Mouse (Mus musculus): Measurements from ENCODE around the gene Kcnab2.

Kcnab2 gene

DNA sequence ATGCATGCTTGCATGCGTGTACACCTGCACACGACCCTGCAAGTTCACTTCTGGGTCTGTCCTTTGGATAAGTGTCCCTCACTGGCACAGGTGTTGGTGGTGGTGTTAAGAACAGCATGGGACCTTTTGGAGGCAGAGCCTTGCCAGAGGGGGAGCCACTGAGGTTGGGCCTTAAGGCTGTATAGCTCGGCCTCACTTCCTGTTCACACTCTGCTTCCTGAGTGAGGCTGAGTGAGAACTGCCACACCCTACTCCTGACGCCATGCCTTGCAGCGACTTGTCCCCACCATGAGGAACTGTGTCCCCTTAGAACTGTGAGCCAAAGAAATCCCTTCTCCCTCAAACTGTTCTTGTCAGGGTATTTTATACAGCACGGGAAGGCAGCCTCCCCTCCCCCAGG, 26.3 kb downstream of the Kcnab2 start:
- no peak for DNase-seq

DNA sequence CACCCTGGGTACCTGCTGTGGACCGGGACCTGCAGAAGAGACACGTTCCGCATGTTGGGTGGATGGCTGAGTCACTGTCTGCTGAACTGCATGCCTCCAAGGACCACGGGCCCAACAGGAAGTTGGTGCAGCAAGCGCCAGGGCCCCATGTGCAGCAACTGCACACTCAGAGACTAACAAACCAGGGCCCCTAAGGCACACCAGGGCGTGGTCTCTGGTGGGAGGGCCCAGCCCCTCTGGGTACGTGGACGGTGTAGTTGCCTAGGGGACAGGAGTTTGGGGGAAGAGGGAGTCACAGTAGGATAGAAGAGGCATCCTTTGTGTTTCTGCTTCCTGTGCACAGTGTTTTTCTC, 29.0 kb downstream of the Kcnab2 start:
- no peak for DNase-seq

DNA sequence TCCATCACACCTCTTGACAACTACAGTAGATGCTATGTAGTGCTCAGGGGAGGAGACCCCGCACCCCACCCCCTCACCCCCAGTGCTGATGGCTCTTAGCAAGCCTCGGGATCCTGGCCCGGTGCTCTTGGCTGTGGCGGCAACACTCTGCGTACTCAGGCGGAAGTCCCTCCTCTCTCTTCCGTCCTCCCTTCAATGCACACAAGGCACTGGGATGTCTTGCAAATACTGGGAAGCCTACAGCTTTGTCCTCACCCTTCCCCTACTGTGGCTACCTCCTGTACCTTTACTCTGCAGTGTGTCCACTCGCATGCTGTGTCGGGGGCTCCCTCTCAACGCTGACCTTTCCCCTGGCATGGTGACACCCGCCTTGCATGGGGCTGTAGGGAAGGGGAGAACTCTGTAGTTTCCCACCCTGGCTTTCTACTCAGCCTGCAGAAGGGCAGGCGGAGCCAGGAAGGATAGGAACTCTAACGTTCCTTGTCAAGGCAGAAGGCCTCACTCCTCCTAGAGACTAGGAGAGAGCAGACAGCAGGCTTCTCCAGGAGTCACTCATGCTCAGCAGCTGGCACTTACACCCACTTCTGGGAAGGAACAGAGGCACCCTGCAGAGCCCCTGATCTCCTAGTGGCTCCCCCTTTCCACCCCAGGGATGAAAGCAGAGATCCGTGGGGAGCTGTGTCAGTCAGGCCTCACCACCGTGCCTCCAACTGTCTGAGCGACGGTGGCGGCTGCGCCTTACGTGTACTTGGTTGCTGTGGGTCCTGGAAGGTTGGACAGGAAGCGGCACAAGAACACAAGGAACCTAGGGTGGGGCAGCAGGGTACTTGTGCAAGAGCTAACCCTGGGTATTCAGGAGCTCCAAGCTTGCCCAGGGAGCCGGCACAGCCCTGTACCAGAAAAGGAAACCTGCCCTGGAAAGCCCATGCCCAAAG, 29.7 kb downstream of the Kcnab2 start:
- DNase-seq = no peak

DNA sequence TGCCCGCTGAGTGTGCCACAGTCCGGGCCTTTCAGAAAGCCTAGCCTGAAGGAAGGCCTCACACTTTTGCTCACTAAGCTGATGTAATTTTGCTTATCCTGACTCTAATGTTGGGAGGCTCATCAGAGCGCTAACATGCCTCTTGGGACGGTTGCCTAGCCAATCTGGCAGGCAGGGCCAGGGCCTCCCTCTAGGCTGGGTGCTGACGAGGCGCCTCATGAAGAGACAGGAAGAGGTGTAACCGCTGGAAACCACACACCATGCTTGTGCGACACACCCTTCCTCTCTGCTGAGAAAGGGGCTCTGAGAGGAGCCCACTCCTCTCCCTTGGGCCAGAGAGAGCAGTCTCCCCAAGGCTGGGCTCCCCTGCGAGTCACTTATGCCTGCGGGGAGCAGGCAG, 31.5 kb downstream of the Kcnab2 start:
- no peak for DNase-seq

DNA sequence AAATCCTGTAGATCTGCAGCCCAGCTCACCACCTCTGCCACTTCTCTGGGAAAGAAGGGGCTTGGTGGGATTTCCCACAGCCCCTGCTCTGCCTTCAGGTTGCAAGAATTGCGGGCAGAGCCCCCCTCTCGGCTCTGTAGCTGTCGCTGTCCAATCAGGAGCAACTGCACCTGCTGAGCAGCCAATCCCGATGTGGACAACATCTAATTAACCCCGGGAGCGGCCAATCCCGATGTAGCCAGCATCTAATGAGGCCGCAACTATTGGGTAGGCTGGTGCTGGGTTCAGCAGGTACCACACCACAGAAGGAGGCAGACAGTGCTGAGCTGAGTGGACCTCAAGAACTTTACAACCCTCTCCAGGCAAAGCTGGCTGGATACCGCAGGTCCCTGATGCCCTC, 36.1 kb downstream of the Kcnab2 start:
- DNase-seq = peak in 1 of 2 experiments; percentile 37

DNA sequence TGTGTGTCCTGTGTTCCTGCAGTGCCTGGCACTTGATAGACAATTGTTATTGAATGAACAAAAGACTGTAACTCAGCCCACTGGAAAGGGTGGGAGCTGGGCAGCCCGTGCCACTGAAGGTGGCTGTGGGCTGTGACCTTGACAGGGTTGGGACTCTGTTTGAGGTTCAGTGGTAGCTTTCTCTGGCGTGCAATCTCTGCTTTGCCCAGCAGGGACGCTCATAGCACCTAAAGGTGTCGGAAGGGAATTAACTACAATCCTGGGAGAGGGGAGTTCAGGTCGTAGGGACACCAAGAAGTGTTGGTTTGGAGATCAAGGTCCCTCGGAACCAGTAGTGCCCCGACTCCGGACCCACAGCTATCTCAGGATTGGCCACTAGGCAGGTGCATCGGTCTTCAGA, 36.8 kb downstream of the Kcnab2 start:
- peak; percentile 29 to 69 for DNase-seq

DNA sequence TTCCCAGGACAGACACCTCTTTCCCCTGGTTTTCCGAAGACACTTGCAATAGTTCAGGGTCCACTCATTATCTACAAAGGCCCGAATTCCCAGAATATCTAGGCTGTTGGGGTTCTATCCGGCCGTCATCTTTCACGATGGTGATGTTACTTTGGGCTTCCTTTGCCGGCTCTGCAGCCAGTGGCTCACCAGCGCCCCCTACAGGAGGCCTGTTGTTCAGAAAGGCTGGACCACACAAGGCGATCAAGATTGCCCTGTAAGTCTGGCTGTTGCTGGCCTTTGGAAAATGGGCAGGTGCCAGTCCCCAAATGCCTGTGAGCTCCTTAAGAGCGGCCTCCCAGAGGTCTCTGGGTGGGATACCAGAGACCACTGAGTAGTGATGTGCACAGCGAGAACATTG, 42.4 kb downstream of the Kcnab2 start:
- peak; percentile 94 to 97 for DNase-seq

DNA sequence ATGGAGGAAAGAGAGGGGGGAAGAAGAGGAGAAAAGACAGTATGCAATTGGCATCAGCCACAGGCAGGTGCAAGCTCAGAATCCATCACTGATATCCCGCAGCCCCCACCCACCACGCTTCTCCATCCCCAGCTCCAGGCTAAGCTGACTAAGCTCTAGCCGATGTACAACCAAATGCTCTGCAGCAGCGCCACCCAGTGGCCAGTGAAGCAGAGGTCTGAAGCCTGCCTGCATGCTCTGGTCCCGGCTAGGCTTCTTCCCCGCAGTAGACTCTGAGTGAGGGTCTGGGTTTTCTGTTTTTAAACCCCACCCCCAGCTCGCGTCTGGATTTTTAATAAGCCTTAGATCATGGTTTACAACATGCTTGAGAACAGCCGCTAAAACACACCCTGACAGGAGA, 42.8 kb downstream of the Kcnab2 start:
- peak; percentile 98 to 99 for DNase-seq

DNA sequence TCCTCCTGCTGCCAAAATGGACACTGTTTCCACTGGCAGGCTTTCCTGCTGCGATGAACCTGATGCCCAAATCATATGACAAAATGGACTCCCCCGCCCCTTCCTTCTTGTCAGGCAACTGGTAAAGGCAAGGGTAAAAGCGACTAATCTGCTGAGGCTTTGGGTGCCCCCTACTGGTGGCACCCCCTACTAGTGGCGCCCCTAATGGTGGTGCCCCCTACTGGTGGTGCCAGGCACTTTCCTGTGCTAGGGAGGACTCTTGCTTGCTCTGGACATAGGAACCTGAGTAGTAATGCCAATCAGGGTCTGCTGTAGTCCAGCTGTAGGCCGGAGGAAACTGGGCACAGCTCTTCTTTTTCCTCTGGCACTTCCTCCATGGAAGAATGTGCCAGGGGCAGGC, 45.4 kb downstream of the Kcnab2 start:
- peak; percentile 50 to 74 for DNase-seq

DNA sequence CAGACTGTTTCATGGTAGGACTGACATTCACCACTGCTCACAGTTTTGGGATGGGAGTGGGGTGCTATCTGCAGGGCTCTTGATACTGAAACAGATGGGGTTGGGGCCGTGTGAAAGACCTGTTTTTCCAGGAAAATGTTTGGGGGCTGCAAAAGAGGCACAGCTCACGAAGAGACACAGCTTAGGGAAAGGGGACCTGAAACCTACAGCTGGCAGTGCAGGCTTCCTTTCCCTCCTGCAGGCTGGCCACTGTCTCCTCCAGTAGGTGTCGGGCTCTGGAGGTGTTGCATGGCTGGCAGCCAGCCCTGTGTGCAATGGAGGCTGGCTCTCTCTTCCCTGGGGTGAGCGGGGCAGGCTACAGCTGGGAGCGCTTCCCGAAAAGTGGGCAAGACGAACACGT, 49.4 kb downstream of the Kcnab2 start:
- no peak for DNase-seq

DNA sequence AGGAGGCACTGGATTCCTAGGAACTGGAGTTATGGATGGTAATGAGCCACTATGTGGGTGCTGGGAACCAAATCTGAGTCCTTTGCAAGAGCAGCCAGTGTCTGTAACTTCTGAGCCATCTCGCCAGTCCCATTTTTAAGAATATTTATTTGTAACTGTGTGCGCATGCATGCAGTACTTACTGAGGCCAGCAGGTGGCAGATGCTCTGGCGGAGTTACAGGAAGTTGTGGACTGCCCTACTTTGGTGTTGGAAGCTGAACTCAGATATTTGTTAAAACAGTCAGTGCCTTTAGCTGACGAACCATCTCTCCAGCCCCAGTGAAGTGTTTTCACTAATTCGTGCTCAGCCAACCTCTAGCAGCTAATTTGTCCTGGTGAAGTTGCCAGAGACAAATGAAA, 52.7 kb downstream of the Kcnab2 start:
- peak in 1 of 2 experiments; percentile 59 for DNase-seq

DNA sequence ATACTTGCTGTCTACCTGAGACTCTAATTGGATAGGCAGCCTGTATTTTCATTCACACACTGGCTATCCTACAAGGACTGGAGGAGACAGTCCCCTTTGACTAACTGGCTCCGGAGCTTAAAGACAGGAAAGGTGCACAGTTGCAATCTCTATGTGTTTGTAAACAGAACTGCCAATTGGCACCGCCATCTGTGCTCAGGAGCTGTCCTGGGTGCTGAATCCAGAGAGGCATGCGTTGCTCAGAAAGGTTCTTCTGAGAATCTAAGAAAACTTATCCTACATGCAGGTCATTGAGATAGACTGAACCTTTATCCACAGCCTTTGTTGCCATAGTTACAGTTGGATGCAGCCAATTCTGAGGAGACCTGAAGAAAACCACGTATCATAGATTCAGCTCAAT, 53.3 kb downstream of the Kcnab2 start:
- DNase-seq = no peak

DNA sequence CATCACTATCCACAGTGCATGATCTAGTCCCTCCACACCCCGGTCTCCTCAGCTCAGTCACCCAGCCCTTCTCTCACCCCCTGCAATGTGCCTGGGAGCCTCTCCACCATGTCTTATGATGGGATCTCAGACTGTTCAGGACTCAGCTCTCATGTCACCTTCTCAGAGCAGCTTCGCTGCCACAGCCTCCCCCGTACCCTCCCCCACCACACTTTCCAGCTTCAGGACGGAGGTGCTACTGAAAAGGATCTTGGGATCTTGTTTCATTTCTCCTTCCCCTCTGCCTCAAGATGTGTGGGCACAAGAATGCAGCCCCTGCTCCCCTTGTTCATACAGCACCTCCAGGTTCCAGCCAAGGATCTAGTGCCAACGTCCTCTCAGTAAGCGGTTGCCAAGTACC, 54.1 kb downstream of the Kcnab2 start:
- no peak for DNase-seq

DNA sequence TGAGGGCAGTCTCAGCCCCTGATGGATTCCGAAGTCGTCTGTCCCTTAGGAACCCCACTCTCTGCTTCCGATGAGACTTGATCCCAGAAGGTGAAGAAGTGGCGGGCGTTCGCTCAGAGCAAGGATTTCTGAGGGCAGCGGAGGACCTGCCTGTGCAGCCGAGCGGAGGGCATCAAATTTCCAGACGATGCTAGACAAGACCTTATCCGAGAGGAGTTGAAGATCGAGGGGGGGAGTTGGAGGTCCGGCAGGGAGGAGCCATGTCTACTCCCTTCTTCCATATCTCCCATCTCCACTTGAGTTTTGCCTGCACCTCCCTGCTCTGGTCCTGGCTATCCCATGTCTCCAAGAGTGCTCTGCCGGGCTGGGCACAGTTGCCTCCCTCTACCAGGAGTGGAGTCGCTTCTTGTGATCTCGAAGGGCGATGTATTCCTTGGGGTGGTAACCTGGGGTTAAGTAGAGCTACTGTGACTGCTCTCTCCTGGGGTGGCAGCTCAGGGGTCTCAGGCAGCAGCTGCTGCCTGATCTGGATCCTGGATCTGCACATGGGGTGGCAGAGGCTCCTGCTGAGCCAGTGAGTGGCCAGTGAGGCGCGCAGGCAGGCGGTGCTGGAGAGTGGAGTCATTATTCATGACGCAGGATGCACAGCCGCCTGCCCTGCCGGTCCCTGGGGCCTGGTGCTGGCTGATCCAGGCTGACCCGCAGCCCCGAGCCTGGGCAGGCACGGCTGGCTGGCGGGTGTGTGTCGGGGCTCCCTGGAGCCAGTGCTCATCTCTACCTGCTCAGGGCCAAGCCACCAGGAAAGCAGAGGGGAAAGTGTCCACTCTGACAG, 59.2 kb downstream of the Kcnab2 start:
- no peak for DNase-seq

DNA sequence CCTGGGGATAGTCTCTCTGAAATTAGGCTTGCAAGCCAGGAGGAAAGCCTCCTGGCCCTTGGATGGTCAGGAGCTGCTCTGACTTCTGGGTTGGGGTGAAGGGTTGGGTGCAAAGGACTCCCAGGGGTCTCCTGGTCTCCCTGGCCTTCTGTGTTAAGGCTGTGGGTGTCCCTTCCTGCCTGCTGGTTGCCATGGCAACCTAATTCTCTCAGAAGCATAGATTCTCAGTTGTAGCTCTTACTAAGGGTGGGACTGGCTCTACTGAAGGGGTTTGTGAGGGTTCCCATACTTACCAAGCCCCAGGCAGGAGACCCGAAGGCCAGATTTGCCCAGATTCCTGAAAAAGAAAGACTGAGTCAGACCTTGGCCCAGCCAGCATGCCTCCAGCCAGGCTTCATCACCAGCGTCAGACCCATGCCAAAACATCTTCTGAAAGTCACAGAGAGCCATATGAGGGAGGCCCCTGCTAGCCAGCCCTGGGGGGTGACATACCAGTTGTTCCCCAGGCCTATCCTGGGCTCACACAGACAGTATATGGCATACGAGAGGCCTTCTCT, 65.1 kb downstream of the Kcnab2 start:
- DNase-seq = no peak

DNA sequence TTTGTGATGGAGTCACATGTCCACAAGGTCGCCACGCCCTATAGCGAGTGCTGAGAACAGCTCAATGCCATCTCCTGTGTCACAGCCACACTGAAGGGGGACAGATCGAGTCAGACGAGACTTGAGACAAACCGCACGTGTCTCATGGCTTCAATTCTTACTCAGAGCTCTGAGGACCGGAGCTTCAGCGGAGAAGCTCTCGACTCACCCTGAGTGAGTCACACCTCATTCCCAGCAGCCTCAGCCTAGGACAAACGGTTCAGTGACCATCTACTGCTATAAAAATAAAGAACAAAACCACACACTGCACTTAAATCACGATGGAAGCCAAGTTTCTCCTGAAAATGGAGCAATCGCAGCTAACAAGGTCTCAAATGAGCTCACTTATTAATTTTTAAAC, 66.7 kb downstream of the Kcnab2 start:
- no peak for DNase-seq

DNA sequence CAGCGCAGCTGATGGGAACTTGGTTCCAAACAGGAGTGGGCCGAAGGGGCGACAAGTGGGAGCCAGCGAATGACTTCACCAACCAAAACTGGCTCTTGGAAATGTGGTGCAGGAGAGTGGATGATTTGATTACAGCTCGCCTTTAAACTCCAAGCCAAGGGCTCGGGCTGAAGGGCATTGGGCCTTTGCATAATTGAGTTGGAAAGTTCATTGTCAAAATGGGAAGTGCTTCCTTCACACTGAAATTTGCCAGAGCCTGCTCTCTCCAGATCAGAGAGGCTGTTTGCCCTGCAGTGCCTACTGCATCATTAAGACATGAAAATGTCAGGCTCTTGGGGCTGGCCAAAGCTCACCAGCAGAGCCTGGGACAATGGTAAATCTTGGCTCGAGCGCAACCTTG, 71.1 kb downstream of the Kcnab2 start:
- peak; percentile 60 to 63 for DNase-seq

DNA sequence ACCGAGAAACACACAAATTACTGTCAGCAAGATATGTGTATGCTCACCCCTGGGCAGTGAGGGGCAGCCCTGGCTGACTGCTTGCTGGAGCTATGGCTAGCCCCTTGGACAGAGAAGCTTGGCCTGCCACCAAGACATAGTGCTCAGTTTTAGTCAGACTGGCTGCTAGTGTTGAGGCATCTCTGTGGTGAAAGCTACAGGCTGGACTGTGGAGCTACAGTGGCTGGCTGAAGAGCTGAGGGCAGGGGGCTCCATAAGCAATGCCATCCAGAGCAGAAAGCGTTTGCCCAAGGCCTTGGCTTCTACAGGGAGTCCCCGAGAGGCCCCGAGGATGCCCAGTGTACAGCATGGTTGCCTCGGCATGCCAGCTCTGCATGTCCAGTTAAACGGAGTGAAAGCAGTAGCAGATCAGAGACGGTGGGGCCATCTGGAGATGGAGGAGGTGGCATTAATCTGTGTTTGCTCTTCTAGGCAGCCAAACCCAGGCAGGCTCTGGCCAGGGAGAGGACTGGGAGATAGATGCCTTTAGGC, 71.9 kb downstream of the Kcnab2 start:
- peak; percentile 75 to 81 for DNase-seq

DNA sequence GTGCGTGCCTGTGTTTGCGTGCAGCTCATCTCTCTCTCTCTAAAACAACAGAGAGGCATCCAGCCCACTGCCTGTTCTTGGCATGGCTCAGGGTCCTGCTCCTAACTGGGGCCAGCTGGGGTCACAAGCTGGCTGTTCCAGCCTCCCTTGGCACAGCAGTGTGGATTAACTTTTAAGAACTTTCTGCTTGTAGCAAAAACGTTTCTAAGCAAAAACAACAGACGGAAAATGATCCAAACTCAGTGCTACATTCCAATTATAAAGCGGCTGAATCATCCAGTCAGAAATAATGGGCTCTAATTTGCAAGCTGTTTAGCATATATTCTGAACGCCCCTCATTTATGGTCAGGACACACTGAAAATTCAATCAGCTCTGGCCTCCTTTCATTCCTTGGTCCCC, 72.5 kb downstream of the Kcnab2 start:
- DNase-seq = no peak

DNA sequence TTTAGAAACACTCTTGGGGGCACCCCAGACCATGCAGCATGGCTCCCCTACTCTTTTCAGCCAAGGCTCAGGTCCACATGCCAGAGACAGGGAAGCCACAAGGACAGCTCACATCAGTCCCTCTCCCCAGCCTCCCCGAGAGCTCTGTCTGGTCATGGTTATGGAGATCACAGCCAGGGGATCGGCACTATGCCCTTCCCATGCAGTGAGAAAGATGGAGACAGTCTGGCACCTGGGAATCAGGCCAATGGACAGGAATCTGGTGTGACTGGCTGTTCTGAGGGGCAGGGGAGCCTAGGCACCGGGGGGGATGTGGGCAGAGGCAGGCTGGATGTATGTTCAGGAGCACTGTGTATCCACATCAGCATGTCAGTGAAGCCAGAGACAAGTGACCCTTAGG, 78.7 kb downstream of the Kcnab2 start:
- peak; percentile 90 to 92 for DNase-seq

DNA sequence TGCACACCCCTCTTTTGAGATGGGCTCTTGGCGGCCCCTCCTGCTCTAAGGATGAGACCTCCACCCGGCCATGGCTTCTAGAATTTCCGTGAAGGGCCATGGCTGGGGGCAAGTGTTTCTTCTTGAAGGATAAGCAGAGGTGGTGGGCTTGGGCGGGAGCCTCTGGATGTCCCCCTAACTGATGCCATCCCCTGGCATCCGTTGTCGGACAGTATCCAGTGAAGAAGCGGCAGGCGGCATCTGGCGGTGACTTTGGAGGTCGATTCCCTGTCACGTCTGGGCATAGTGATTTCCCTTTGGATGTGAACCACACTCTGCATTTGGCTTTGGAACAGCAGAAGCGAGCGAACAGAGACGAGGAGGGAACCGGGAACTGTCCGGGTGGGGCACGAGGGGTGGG, 85.0 kb downstream of the Kcnab2 start:
- no peak for DNase-seq

DNA sequence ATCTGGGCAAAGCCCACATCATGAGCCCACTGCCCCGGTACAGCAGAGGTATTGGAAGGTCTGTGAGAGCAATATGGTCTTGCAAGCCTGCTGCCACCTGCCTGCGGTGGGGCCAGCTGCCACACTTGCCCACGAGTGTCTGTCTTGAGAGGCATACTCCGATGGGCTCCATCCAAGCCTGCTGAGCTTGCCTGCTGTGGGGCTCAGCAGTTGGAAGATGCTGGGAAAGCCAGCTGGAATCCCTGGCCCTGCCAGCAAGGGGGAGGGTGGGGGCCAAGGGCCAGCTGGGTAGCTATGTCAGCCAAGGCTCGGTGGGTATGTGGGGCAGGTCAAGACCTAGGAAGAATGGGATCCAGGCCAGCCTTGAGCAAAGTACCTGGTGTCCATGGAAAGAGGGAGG, 85.5 kb downstream of the Kcnab2 start:
- DNase-seq = peak; percentile 80 to 84

DNA sequence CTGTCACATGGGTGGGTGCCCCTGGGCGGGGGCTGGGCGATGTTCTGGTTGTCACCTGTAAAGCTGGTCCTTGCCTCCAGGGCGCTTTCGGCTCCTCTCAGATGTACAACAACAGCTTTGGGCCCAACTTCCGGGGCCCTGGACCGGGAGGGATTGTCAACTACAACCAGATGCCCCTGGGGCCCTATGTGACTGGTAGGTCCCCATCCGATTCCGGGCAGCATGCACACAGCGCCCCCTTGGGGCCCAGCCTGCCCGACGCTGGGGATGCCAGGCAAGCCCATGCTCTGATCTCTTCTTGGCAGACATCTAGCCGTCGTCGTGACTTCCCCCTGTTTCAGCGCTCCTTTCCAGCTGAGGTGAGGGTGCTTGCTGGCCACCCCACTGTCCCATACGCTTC, 92.0 kb downstream of the Kcnab2 start:
- peak in 1 of 2 experiments; percentile 61 for DNase-seq

All from cerebellum, postnatal 14 days (tissue).